Mouse (Mus musculus): ENCODE measurements around the gene Ccm2.

Gene Ccm2

GRCm38 (mm10) chr11:6546205-6547013, at the start of gene Ccm2:
Ccm2 (plus strand) TSS chr11:6546887.
- DNase-seq (ENCODE audit: low read depth, low spot score) = peak; percentile 99

GRCm38 (mm10) chr11:6497311-6497948, 49.3 kb upstream of the Ccm2 start:
- peak; percentile 41 for DNase-seq (ENCODE audit: low read depth, low spot score)

DNA sequence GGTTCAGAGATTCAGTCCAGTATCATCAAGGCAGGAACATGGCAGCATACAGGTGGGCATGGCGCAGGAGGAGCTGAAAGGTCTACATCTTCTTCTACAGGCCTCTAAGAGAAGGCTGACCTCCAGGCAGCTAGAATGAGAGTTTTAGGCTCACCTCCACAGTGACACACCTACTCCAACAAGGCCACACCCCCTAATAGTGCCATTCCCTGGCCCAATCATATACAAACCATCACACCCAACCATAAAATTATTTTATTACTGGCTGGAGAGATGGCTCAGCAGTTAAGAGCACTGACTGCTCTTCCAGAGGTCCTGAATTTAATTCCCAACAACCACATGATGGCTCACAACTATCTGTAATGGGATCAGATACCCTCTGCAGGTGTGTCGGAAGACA, 44.2 kb upstream of the Ccm2 start:
- DNase-seq (ENCODE audit: low read depth, low spot score) = no peak

DNA sequence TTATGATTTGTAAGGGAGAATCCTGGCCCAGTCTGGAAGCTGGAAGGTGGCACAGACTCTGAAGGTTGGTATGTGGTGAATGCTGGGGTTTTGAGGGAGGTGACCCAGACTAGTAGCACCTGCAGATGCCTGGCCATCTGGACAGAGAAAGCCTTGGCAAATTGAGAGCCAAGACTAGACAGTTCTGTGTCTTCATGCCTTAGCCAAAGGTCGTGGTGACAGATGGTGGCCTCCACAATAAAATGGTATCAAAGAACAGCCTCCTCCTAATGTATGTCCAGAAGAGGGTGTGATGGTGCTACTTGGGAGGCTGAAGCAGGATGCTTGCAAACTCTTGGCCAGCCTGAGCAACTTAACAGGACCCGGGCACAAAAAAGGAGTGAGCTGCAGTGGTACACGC, 42.5 kb upstream of the Ccm2 start:
- no peak for DNase-seq (ENCODE audit: low read depth, low spot score)

GRCm38 (mm10) chr11:6504689-6505088, 42.0 kb upstream of the Ccm2 start:
- no peak for DNase-seq (ENCODE audit: low read depth, low spot score)

DNA sequence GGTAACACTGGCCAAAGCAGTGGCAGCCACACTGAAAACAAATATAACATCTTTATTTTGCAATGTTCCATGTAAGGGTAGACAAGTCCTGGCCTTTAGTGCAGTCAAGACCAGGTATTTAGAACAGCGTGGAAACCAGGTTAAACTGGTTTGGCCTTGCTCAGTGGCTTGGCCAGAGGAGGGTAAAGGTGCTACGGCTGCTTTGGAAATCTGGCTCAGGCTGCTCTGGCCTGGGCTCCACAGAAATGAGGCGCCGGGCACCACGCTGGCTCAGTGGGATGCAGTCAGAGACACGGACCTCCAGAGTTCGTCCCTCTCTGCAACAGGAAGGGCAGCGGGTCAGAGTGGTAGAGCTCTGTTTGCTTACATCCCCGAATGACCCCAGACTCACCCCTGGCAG, 40.2 kb upstream of the Ccm2 start:
- no peak for DNase-seq (ENCODE audit: low read depth, low spot score)

- DNase-seq (ENCODE audit: low read depth, low spot score) = no peak
These were observed 38.3 kb upstream of the Ccm2 start for GRCm38 (mm10) chr11:6508269-6508876.

- no peak for DNase-seq (ENCODE audit: low read depth, low spot score)
These were observed 31.9 kb upstream of the Ccm2 start for GRCm38 (mm10) chr11:6514837-6515236.

DNA sequence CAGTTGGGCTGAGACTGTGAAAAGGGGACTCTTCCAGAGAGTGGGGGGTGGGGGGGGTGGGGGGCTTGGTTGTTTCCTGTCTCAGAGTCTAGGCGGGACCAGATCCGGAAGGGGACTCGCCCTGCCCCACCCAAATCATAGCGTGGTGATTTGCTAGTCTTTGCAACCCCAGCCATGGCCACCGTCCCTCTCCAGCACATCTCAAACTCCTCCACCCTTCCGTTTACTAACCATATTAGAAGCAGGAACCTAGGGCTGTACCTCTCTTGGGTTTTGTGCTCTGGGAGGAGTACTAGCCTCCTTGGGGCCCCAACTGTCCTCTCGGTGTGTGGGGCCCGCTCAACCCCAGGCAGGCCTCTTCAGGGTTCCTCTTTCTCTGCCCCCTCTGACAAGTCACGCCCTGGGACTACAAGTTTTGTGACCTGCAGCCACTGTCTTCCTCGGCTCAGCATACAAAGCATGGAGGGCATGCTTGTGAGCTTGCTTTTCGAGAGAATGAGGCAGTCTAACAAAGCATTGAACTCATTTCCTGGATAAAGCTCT, 27.1 kb upstream of the Ccm2 start:
- no peak for DNase-seq (ENCODE audit: low read depth, low spot score)

DNA sequence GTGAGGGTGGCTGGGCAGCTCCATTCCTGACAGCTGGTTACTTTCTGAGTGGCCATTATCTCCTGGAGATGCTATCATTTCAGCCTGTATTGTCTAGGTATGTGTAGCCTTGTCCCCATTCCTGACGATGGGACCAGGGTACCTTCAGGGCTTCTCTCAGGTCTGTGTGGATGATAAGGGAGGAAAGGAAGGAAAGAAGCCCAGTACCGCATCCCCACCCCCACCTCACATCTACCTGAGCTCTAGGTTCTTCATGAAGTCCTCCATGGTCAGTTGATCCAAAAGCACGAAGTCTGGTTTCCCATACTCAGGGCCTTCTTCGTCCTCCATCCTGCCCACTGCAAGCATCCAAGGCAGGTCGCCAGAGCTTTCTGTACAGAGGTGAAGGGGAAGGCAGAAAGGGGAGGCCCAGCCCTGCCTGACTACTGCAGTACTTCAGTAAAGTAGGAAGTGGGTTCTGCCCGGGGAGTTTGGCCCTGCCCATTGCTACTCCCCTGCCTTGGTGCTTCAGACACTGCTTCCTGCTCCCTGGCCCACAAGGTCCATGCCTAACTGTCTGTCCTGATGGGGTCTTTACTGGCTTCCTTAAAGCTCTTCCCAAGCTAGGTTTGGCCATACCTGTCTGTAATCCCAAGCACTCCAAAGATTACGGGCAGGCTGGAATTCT, 26.0 kb upstream of the Ccm2 start, which contains the start of gene Myo1g:
Myo1g (minus strand) TSS at position 459 of the 667 bp plus-strand sequence.
- DNase-seq (ENCODE audit: low read depth, low spot score) = no peak

- no peak for DNase-seq (ENCODE audit: low read depth, low spot score)
These were observed 23.7 kb upstream of the Ccm2 start for GRCm38 (mm10) chr11:6522782-6523525.

GRCm38 (mm10) chr11:6523662-6524088, 23.0 kb upstream of the Ccm2 start:
- DNase-seq (ENCODE audit: low read depth, low spot score) = peak; percentile 70

- peak; percentile 51 for DNase-seq (ENCODE audit: low read depth, low spot score)
These were observed 22.4 kb upstream of the Ccm2 start for GRCm38 (mm10) chr11:6524165-6524879.

DNA sequence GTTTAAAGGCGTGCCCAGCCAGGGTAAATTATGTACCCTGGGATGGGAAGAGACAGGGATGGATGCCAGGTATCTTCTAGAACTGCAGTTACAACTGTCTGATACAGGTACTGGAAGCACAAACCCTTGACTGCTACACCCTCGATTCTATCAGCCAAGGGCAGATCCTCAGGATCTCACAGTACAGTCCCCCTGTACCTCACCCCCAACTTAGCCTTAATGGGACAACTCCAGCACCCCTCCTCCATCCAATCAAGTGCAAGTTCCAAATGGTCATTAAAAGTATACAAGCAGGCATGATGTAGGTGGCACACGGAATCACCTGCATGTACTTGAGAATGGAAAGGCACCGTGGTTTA, 21.8 kb upstream of the Ccm2 start:
- DNase-seq (ENCODE audit: low read depth, low spot score) = no peak

DNA sequence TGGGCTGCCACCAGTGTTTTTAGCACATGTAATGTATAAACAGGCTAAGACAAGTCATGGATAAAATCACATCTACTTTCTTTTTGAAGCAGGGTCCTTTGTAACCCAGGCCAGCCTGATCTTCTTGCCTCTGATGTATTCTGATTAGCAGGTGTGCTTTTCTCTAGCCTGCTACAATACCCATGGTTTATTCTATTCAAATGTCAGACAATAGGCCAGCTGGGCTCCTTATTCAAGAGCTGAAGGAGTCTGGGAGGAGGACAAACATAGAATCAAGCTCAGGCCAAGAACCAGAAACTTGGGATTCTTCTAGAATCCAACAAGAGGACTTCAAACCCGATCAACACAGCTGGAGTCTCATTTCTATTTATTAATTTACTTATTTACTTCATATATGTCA, 21.4 kb upstream of the Ccm2 start:
- no peak for DNase-seq (ENCODE audit: low read depth, low spot score)

GRCm38 (mm10) chr11:6526526-6527255, 20.0 kb upstream of the Ccm2 start:
- peak; percentile 73 for DNase-seq (ENCODE audit: low read depth, low spot score)

GRCm38 (mm10) chr11:6527256-6528185, 19.2 kb upstream of the Ccm2 start:
- peak; percentile 45 for DNase-seq (ENCODE audit: low read depth, low spot score)

- peak; percentile 95 for DNase-seq (ENCODE audit: low read depth, low spot score)
These were observed 18.3 kb upstream of the Ccm2 start for GRCm38 (mm10) chr11:6528186-6529006.
